ENCODE assay signal across 8 mouse cellular contexts in genomic region chr2:164520782-164521181, GRCm38 (mm10). TPM values are rescaled to one million over a fixed set of nuclear protein-coding genes. Genes with fewer than 3 reads are reported as not detected.
DNase-seq lines count a peak whose midpoint lies in the region; ATAC-seq lines count a peak whose summit lies in the region.

No protein-coding gene starts in this region.

- no peak overlapping the region for H3K27ac ChIP-seq in midbrain, embryonic 13.5 days

- no peak overlapping the region for H3K9ac ChIP-seq in midbrain, embryonic 13.5 days (replicated peaks)

- H3K36me3 ChIP-seq in midbrain, embryonic 13.5 days, result no peaks in the 10 kb centered on the region

- ATAC-seq in erythroblast, adult 5-6 weeks (replicated peaks; ENCODE audit: low FRiP score, poor library complexity, severe bottlenecking), result 0 out of 2 replicates have a peak, but pooled peaks have one; percentile 49
- ATAC-seq in midbrain, embryonic 13.5 days, result 0 out of 2 replicates have a peak, but pooled peaks have one; percentile 40

- WGBS in midbrain, embryonic 13.5 days, result 9% methylated on average over 3 of the region's 3 CpGs

- no peaks in the 10 kb centered on the region for H3K4me1 ChIP-seq in midbrain, embryonic 13.5 days (replicated peaks)

- H3K4me2 ChIP-seq in midbrain, embryonic 13.5 days (replicated peaks), result no peak overlapping the region

- DNase-seq in left cerebral cortex, adult 18-20 months (ENCODE audit: low spot score in 2 of 2), result peak; percentile 16 to 23
- no peak for DNase-seq in left cerebral cortex, postnatal 14 days (ENCODE audit: low spot score in 2 of 2)
- peak; percentile 73 for DNase-seq in ZHBTc4 (ENCODE audit: low read depth, low spot score)
- peak; percentile 78 for DNase-seq in kidney, postnatal 14 days
- DNase-seq in thymus, postnatal 4 days, result peak; percentile 51
- no peak for DNase-seq in urinary bladder, adult 2 months (ENCODE audit: low spot score)

- H3K9me3 ChIP-seq in midbrain, embryonic 13.5 days, result peaks cover 4% of the 10 kb centered on the region; the same call in 1 of the 2 replicates

- no peak overlapping the region for H3K4me3 ChIP-seq in midbrain, embryonic 13.5 days (replicated peaks)

- intact Hi-C loops in left cerebral cortex, postnatal 14 days (cut with DNase I), result no loop called here

- no peaks in the 10 kb centered on the region for H3K27me3 ChIP-seq in midbrain, embryonic 13.5 days

RNA-seq across cellular contexts. Expression of gene Pigt, which starts 23.5 kb away (rescaled TPM):
- total RNA-seq in left cerebral cortex, adult 18-20 months (2021), result 10 to 100 TPM; 83.0 to 89.2 TPM
- total RNA-seq in left cerebral cortex, postnatal 14 days (2021), result 100 to 1,000 TPM; 115 to 122 TPM
- total RNA-seq in erythroblast, adult 5-6 weeks (2015; ENCODE audit: low replicate concordance), result 13.6 and 17.1 TPM in 2 replicates
- 7.0 and 8.6 TPM in 2 replicates for total RNA-seq in erythroblast, adult 5-6 weeks (2017; ENCODE audit: low replicate concordance)
- polyA plus RNA-seq in midbrain, embryonic 13.5 days (2015; fragmentation: Nextera tagmentation; extraction: Ambion mirVana), result 64.2 and 67.8 TPM in 2 replicates
- 55.9 and 71.5 TPM in 2 replicates for polyA plus RNA-seq in urinary bladder, adult 2 months (2012; rRNA removed)

RNA-seq across cellular contexts. Expression of gene Dbndd2, which starts 34.9 kb away (rescaled TPM):
- 100 to 1,000 TPM; 108 to 126 TPM for total RNA-seq in left cerebral cortex, adult 18-20 months (2021)
- total RNA-seq in left cerebral cortex, postnatal 14 days (2021), result 100 to 1,000 TPM; 112 to 116 TPM
- 2.1 TPM in 1 of 2 replicates, not detected in the other for total RNA-seq in erythroblast, adult 5-6 weeks (2015; ENCODE audit: low replicate concordance)
- total RNA-seq in erythroblast, adult 5-6 weeks (2017; ENCODE audit: low replicate concordance), result 0.84 and 3.9 TPM in 2 replicates
- 8.7 and 8.8 TPM in 2 replicates for polyA plus RNA-seq in midbrain, embryonic 13.5 days (2015; fragmentation: Nextera tagmentation; extraction: Ambion mirVana)
- 124 and 133 TPM in 2 replicates for polyA plus RNA-seq in urinary bladder, adult 2 months (2012; rRNA removed)

RNA-seq across cellular contexts. Expression of gene Wfdc2, which starts 41.4 kb away (rescaled TPM):
- under 1 TPM in 1 of 2 experiments, not detected in 1; 0.59 TPM for total RNA-seq in left cerebral cortex, adult 18-20 months (2021)
- 1 to 10 TPM; 1.0 to 1.6 TPM for total RNA-seq in left cerebral cortex, postnatal 14 days (2021)
- not detected in 2 replicates for total RNA-seq in erythroblast, adult 5-6 weeks (2015; ENCODE audit: low replicate concordance)
- total RNA-seq in erythroblast, adult 5-6 weeks (2017; ENCODE audit: low replicate concordance), result not detected in 2 replicates
- 5.7 and 6.8 TPM in 2 replicates for polyA plus RNA-seq in midbrain, embryonic 13.5 days (2015; fragmentation: Nextera tagmentation; extraction: Ambion mirVana)
- 775 and 802 TPM in 2 replicates for polyA plus RNA-seq in urinary bladder, adult 2 months (2012; rRNA removed)

RNA-seq across cellular contexts. Expression of gene Trp53tg5, which starts 47.3 kb away (rescaled TPM):
- total RNA-seq in left cerebral cortex, adult 18-20 months (2021), result not detected
- not detected for total RNA-seq in left cerebral cortex, postnatal 14 days (2021)
- not detected in 2 replicates for total RNA-seq in erythroblast, adult 5-6 weeks (2015; ENCODE audit: low replicate concordance)
- total RNA-seq in erythroblast, adult 5-6 weeks (2017; ENCODE audit: low replicate concordance), result not detected in 2 replicates
- polyA plus RNA-seq in midbrain, embryonic 13.5 days (2015; fragmentation: Nextera tagmentation; extraction: Ambion mirVana), result not detected in 2 replicates
- polyA plus RNA-seq in urinary bladder, adult 2 months (2012; rRNA removed), result not detected in 2 replicates

RNA-seq across cellular contexts. Expression of gene Spint3, which starts 52.5 kb away (rescaled TPM):
- total RNA-seq in left cerebral cortex, adult 18-20 months (2021), result not detected
- total RNA-seq in left cerebral cortex, postnatal 14 days (2021), result not detected
- total RNA-seq in erythroblast, adult 5-6 weeks (2015; ENCODE audit: low replicate concordance), result not detected in 2 replicates
- total RNA-seq in erythroblast, adult 5-6 weeks (2017; ENCODE audit: low replicate concordance), result not detected in 2 replicates
- not detected in 2 replicates for polyA plus RNA-seq in midbrain, embryonic 13.5 days (2015; fragmentation: Nextera tagmentation; extraction: Ambion mirVana)
- polyA plus RNA-seq in urinary bladder, adult 2 months (2012; rRNA removed), result 0.14 and 0.31 TPM in 2 replicates

Comparison
In these comparisons a context has a peak if more than half of its experiments do, and no peak if none do; other contexts are left out.
1. DNase-seq: peak in left cerebral cortex, adult 18-20 months (2 of 2), ZHBTc4 (single experiment), kidney, postnatal 14 days (single experiment) and thymus, postnatal 4 days (single experiment); none in left cerebral cortex, postnatal 14 days (0 of 2) and urinary bladder, adult 2 months (single experiment).
2. RNA of gene Pigt, which starts 23.5 kb away (total RNA-seq): 115 to 122 TPM in left cerebral cortex, postnatal 14 days and 83.0 to 89.2 TPM in left cerebral cortex, adult 18-20 months; 7.0 to 17.1 TPM in erythroblast, adult 5-6 weeks; every median in the first group is over 4 times any median in the second.
3. RNA of gene Dbndd2, which starts 34.9 kb away (total RNA-seq): 108 to 126 TPM in left cerebral cortex, adult 18-20 months and 112 to 116 TPM in left cerebral cortex, postnatal 14 days; 0.84 to 3.9 TPM in erythroblast, adult 5-6 weeks; every median in the first group is over 10 times any median in the second.